Mouse (Mus musculus): ENCODE data around the gene Syncrip. TPM values are rescaled to one million over a fixed set of nuclear protein-coding genes. Genes with fewer than 3 reads are reported as not detected.

The Syncrip gene
- polyA plus RNA-seq, 1 experiment from 2014 or later: 72.3 TPM

DNA sequence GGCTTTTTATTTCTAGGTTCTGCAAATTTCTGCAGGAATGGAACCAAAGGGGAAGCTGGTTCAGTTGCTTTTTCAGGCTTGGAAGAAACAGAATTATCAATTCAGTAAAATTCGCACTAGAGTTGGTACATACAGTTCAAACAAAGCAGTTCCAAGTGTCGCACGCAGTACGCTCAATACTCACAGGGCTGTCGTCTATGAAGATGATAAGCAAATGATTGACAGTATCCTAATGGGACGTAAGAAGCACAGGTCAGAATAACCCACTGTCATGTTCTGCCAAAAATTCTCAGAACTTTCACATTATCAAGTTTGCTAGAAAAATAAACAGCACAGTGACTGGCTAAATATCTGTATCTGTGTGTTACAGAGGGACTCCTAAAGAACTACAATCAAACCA is 77.9 kb downstream of the Syncrip start:
- Histone ChIP-seq H3K36me3 (ENCODE audit: control insufficient read depth, insufficient read depth, low read length) (peaks cover 2% of the 10 kb centered on the region; the same call in 1 of the 2 replicates), H3K9ac (ENCODE audit: low read depth, low read length) (no peak overlapping the region), H3K9me3 (ENCODE audit: control insufficient read depth, low read length) (no peaks in the 10 kb centered on the region), H3K4me2 (ENCODE audit: low read depth, low read length) (no peak overlapping the region), H3K27me3 (replicated peaks; ENCODE audit: control insufficient read depth, insufficient read depth, low read length) (no peaks in the 10 kb centered on the region), H3K4me3 (ENCODE audit: low read length) (no peak overlapping the region), H3K27ac (ENCODE audit: low read length) (no peak overlapping the region), H3K4me1 (ENCODE audit: control insufficient read depth, insufficient read depth, low read length) (no peaks in the 10 kb centered on the region)
- ATAC-seq: no peak
- 88% methylated on average over 6 of the region's 6 CpGs for WGBS

DNA sequence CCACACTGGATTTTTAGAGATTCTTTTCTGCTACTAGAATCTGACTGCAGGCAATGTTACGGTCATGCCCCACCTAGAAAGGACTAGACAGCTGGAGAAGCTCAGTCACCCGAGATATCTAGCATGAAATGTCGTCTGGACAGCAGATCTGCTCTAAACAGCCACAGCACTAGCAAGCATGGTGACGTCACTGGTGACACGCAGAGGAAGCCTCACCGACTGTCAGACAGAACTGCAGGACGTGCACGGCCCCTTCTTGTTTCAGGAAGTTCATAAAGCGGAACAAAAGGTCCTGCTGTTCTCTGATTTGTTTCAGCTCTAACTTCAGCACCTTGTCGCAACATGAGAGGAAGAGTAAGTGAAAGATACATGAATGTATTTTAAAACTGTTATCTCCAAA is 78.3 kb downstream of the Syncrip start:
- H3K4me2 ChIP-seq (ENCODE audit: low read depth, low read length): no peak overlapping the region
- no peak overlapping the region for H3K9ac ChIP-seq (ENCODE audit: low read depth, low read length)
- no peaks in the 10 kb centered on the region for H3K4me1 ChIP-seq (ENCODE audit: control insufficient read depth, insufficient read depth, low read length)
- H3K36me3 ChIP-seq (ENCODE audit: control insufficient read depth, insufficient read depth, low read length): peaks cover 2% of the 10 kb centered on the region; the same call in 1 of the 2 replicates
- no peaks in the 10 kb centered on the region for H3K27me3 ChIP-seq (replicated peaks; ENCODE audit: control insufficient read depth, insufficient read depth, low read length)
- ATAC-seq: no peak
- H3K27ac ChIP-seq (ENCODE audit: low read length): no peak overlapping the region
- H3K9me3 ChIP-seq (ENCODE audit: control insufficient read depth, low read length): no peaks in the 10 kb centered on the region
- H3K4me3 ChIP-seq (ENCODE audit: low read length): no peak overlapping the region
- 69% methylated on average over 10 of the region's 10 CpGs for WGBS

DNA sequence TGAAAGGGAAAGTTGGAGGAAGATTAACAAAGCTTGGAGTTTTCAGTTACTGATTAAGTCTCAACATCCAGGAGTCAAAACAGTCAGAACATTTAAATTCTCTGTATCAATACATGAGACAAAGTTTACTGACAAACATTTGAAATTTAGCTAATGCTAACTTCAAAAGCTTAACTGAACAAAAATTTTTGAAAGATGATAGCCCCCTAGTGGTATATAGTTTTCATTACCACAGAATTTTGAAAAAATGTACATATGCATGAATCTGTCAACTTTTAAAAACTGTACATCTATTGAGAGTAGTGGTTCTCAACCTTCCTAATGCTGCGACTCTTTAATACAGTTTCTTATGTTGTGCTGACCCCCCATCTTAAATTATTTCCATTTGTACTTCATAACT is 83.9 kb downstream of the Syncrip start:
- H3K9ac ChIP-seq (ENCODE audit: low read depth, low read length): no peak overlapping the region
- no peak overlapping the region for H3K4me3 ChIP-seq (ENCODE audit: low read length)
- 0 out of 2 replicates have a peak, but pooled peaks cover 4% of the 10 kb centered on the region for H3K36me3 ChIP-seq (ENCODE audit: control insufficient read depth, insufficient read depth, low read length)
- H3K27me3 ChIP-seq (replicated peaks; ENCODE audit: control insufficient read depth, insufficient read depth, low read length): no peaks in the 10 kb centered on the region
- WGBS: 89% methylated on average over 1 of the region's 1 CpGs
- no peaks in the 10 kb centered on the region for H3K9me3 ChIP-seq (ENCODE audit: control insufficient read depth, low read length)
- no peaks in the 10 kb centered on the region for H3K4me1 ChIP-seq (ENCODE audit: control insufficient read depth, insufficient read depth, low read length)
- H3K4me2 ChIP-seq (ENCODE audit: low read depth, low read length): no peak overlapping the region
- H3K27ac ChIP-seq (ENCODE audit: low read length): no peak overlapping the region
- no peak for ATAC-seq

Other genes starting within 250 kb of the Syncrip start
- gene Nt5e, start 155.4 kb downstream of the Syncrip start, polyA plus RNA-seq (2015; fragmentation: Nextera tagmentation; extraction: Ambion mirVana): 3.2 and 4.0 TPM in 2 replicates
- gene Snx14, start 43.6 kb downstream of the Syncrip start, polyA plus RNA-seq (2015; fragmentation: Nextera tagmentation; extraction: Ambion mirVana): 35.4 and 37.4 TPM in 2 replicates
- 0.43 TPM in 1 of 2 replicates, not detected in the other for gene Gm20537, start 26.0 kb downstream of the Syncrip start, polyA plus RNA-seq (2015; fragmentation: Nextera tagmentation; extraction: Ambion mirVana)
- 7.4 and 7.5 TPM in 2 replicates for gene Zfp949, start 65.4 kb upstream of the Syncrip start, polyA plus RNA-seq (2015; fragmentation: Nextera tagmentation; extraction: Ambion mirVana)
- gene Trim43a, start 98.3 kb upstream of the Syncrip start, polyA plus RNA-seq (2015; fragmentation: Nextera tagmentation; extraction: Ambion mirVana): 0.13 TPM in 1 of 2 replicates, not detected in the other
- 40.2 and 49.1 TPM in 2 replicates for gene Mthfsl, start 237.7 kb upstream of the Syncrip start, polyA plus RNA-seq (2015; fragmentation: Nextera tagmentation; extraction: Ambion mirVana)
- gene Bcl2a1d, start 249.3 kb upstream of the Syncrip start, polyA plus RNA-seq (2015; fragmentation: Nextera tagmentation; extraction: Ambion mirVana): 0.64 and 0.82 TPM in 2 replicates